Mouse (Mus musculus) small intestine, adult 2 months (tissue): ENCODE data around the gene Fanca. TPM values are rescaled to one million over a fixed set of nuclear protein-coding genes. Genes with fewer than 3 reads are reported as not detected.
"Not testable (repeated sequence)": the region's sequence is repeated elsewhere in the genome, so short reads cannot be mapped to it uniquely, and the experiment has no call there.

Experiments used
- H3K27ac ChIP-seq: fragments of 200-500 bp; 2 replicates; pipeline ENCODE4 v1.5.1; 2012; ENCODE audit warnings: low read depth, low read length, control low read depth, inconsistent platforms; ENCODE audit not compliant: insufficient read depth
- H3K27me3 ChIP-seq: fragments of 200-500 bp; 2 replicates; pipeline ENCODE4 v1.6.1; 2012; ENCODE audit warnings: mild to moderate bottlenecking, moderate library complexity, low read length, inconsistent platforms; ENCODE audit not compliant: control insufficient read depth, insufficient read depth
- H3K36me3 ChIP-seq: fragments of 200-500 bp; 2 replicates; pipeline ENCODE4 v1.6.1; 2012; ENCODE audit warnings: mild to moderate bottlenecking, low read length, control low read depth, inconsistent platforms; ENCODE audit not compliant: control insufficient read depth, insufficient read depth
- H3K4me1 ChIP-seq: fragments of 200-500 bp; 2 replicates; pipeline ENCODE4 v1.6.1; 2012; ENCODE audit warnings: low read length, inconsistent platforms, mixed read lengths; ENCODE audit not compliant: control insufficient read depth, insufficient read depth, insufficient read length
- H3K4me3 ChIP-seq: fragments of 200-500 bp; 2 replicates; pipeline ENCODE4 v1.5.1; 2012; ENCODE audit warnings: low read depth, mild to moderate bottlenecking, control low read depth, inconsistent platforms, low read length, moderate library complexity
- CTCF ChIP-seq: fragments of 200-500 bp; IDR thresholded peaks from 2 replicates; pipeline ENCODE4 v1.5.1; 2012; ENCODE audit warnings: low read depth, mild to moderate bottlenecking, control low read depth, inconsistent platforms, low read length, moderate library complexity, mixed read lengths; ENCODE audit not compliant: insufficient replicate concordance, insufficient read length; ENCODE audit errors: extremely low read depth
- POLR2A ChIP-seq: fragments of 200-500 bp; IDR thresholded peaks from 2 replicates; pipeline ENCODE4 v1.6.1; 2012; ENCODE audit warnings: low read depth, mild to moderate bottlenecking, control low read depth, inconsistent platforms, low read length, moderate library complexity
- WGBS: fragments of 180-500 bp; shearing (Covaris S2); methylation state at CpG from one replicate; pipeline ENCODE4 v1.1.7; 2018; 5-methylcytosine and 5-hydroxymethylcytosine counted together
- polyA plus RNA-seq: library from polyadenylated mRNA; depleted of rRNA; stranded (reverse); fragments of >200 nt; gene quantifications from 2 replicates; pipeline ENCODE4 v1.2.3, GENCODE M21; 2012; rRNA removed

Gene Fanca
- polyA plus RNA-seq, 1 experiment, result 14.1 TPM

GRCm38 (mm10) chr8:123233300-123233699 is 85.1 kb downstream of the Fanca start:
- no peak overlapping the region for H3K27ac ChIP-seq
- H3K27me3 ChIP-seq, result no peaks in the 10 kb centered on the region
- H3K4me3 ChIP-seq, result no peak overlapping the region
- peaks cover 4% of the 10 kb centered on the region for H3K4me1 ChIP-seq
- no peaks in the 10 kb centered on the region for H3K36me3 ChIP-seq
- WGBS, result 72% methylated on average over 13 of the region's 13 CpGs
- no peak for TF ChIP-seq POLR2A
- TF ChIP-seq CTCF, result no peak

DNA sequence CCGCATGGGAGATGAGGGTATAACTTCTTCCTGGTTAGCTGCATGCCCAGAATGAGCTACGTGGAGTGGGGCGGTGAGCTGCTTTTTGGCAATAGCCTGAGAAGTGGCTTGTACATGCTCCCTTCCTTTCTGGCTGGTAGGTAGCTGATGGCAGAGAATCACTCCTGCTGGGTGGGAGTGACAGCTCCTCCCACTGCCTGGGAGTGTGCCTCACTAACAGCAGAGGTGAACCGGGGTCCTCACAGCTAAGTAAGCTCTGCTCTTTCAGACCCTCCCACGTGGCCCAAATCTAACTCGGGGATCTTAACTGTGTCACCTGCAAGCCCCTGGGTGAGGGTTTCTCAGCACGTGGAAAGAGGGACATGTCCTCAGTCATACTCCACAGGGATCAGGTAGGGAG is 85.8 kb downstream of the Fanca start:
- H3K4me1 ChIP-seq, result peaks cover 4% of the 10 kb centered on the region
- no peak for TF ChIP-seq POLR2A
- no peak for TF ChIP-seq CTCF
- H3K4me3 ChIP-seq, result no peak overlapping the region
- H3K36me3 ChIP-seq, result no peaks in the 10 kb centered on the region
- 57% methylated on average over 7 of the region's 7 CpGs for WGBS
- H3K27me3 ChIP-seq, result no peaks in the 10 kb centered on the region
- H3K27ac ChIP-seq, result no peak overlapping the region

GRCm38 (mm10) chr8:123231742-123232141 is 86.6 kb downstream of the Fanca start:
- Histone ChIP-seq H3K4me1 (peaks cover 4% of the 10 kb centered on the region), H3K27ac (no peak overlapping the region), H3K27me3 (no peaks in the 10 kb centered on the region), H3K4me3 (no peak overlapping the region), H3K36me3 (no peaks in the 10 kb centered on the region)
- WGBS, result 61% methylated on average over 5 of the region's 5 CpGs
- no peak for TF ChIP-seq CTCF
- TF ChIP-seq POLR2A, result no peak

DNA sequence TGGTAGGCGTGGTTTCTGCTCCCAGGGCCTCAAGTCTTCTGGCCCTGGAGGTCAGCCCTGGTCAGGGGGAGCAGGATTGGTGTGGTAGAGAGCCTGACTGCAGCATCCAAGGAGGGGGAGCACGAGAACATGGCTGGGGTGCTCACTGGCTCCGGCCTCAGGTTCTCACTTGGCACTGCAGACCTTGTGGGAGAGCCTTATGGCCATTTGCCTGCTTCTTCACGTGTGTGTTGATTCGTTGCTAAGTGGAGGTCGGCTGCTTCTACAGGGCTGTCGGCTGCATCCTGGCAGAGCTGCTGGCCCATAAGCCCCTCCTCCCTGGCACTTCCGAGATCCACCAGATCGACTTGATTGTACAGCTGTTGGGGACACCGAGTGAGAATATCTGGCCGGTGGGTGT is 88.0 kb downstream of the Fanca start:
- 82% methylated on average over 11 of the region's 11 CpGs for WGBS
- H3K36me3 ChIP-seq, H3K27ac ChIP-seq, H3K4me1 ChIP-seq, H3K4me3 ChIP-seq, H3K27me3 ChIP-seq: not testable (repeated sequence)

GRCm38 (mm10) chr8:123228416-123228815 is 90.0 kb downstream of the Fanca start:
- H3K27me3 ChIP-seq, result no peaks in the 10 kb centered on the region
- 97% methylated on average over 1 of the region's 1 CpGs for WGBS
- no peaks in the 10 kb centered on the region for H3K36me3 ChIP-seq
- H3K4me1 ChIP-seq, result 0 out of 2 replicates have a peak, but pooled peaks cover 2% of the 10 kb centered on the region
- no peak overlapping the region for H3K4me3 ChIP-seq
- TF ChIP-seq POLR2A (no peak), CTCF (no peak)
- no peak overlapping the region for H3K27ac ChIP-seq

- 0 out of 2 replicates have a peak, but pooled peaks cover 2% of the 10 kb centered on the region for H3K4me1 ChIP-seq
- no peaks in the 10 kb centered on the region for H3K27me3 ChIP-seq
- peak within 1 kb of the TSS; percentile 76 for H3K4me3 ChIP-seq
- peak within 1 kb of the TSS; percentile 76 for H3K27ac ChIP-seq
- no peaks in the 10 kb centered on the region for H3K36me3 ChIP-seq
- no peak for TF ChIP-seq CTCF
- TF ChIP-seq POLR2A, result peak; percentile 88
- 1% methylated on average over 59 of the region's 59 CpGs for WGBS
Measured at GRCm38 (mm10) chr8:123224278-123225266, 93.8 kb downstream of the Fanca start, which contains the start of gene Cdk10. Cdk10 (plus strand) TSS chr8:123224842.

DNA sequence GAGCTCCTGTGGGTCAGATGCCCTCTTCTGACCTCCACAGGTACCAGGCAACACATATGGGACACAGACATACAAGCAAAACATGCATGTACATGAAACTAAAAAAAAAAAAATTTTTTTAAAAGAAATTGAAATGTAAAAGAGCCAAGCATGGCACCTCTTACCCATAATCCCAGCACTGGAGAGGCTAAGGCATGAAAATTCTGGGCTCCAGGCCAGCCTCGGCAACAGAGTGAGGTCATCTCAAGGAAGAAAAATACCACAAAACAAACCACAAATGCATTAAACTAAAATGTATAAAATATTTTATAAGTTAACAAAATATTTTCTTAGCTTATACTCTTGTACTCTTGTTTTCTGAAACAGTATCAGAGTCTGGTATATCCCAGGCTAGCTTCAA is 97.5 kb downstream of the Fanca start:
- 42% methylated on average over 1 of the region's 1 CpGs for WGBS
- no peak overlapping the region for H3K4me3 ChIP-seq
- TF ChIP-seq CTCF (no peak), POLR2A (no peak)
- no peak overlapping the region for H3K27ac ChIP-seq
- no peaks in the 10 kb centered on the region for H3K36me3 ChIP-seq
- no peaks in the 10 kb centered on the region for H3K27me3 ChIP-seq
- 0 out of 2 replicates have a peak, but pooled peaks cover 2% of the 10 kb centered on the region for H3K4me1 ChIP-seq

Other genes with a start within 250 kb of the Fanca start
- 2,280 and 2,994 TPM in 2 replicates for gene Rpl13, start 216.2 kb downstream of the Fanca start, polyA plus RNA-seq
- 0.77 and 0.94 TPM in 2 replicates for gene Cpne7, start 201.2 kb downstream of the Fanca start, polyA plus RNA-seq
- gene Sult5a1, start 160.3 kb downstream of the Fanca start, polyA plus RNA-seq, result 0.19 and 0.41 TPM in 2 replicates
- gene Dpep1, start 132.3 kb downstream of the Fanca start, polyA plus RNA-seq, result 152 and 830 TPM in 2 replicates
- 77.5 and 148 TPM in 2 replicates for gene Chmp1a, start 105.8 kb downstream of the Fanca start, polyA plus RNA-seq
- 0.10 and 0.13 TPM in 2 replicates for gene Spata33, start 105.7 kb downstream of the Fanca start, polyA plus RNA-seq
- gene Cdk10, start 93.7 kb downstream of the Fanca start, polyA plus RNA-seq, result 20.7 and 27.7 TPM in 2 replicates
- 11.8 and 19.0 TPM in 2 replicates for gene Spata2l, start 82.3 kb downstream of the Fanca start, polyA plus RNA-seq
- gene Zfp276, start 64.4 kb downstream of the Fanca start, polyA plus RNA-seq, result 20.8 and 33.8 TPM in 2 replicates
- gene Vps9d1, start 64.2 kb downstream of the Fanca start, polyA plus RNA-seq, result 48.3 and 106 TPM in 2 replicates
- gene Spire2, start 14.1 kb upstream of the Fanca start, polyA plus RNA-seq, result 20.9 and 56.2 TPM in 2 replicates
- gene Tcf25, start 55.2 kb upstream of the Fanca start, polyA plus RNA-seq, result 82.6 and 128 TPM in 2 replicates
- not detected in 2 replicates for gene Mc1r, start 88.5 kb upstream of the Fanca start, polyA plus RNA-seq
- 5.5 and 9.5 TPM in 2 replicates for gene Tubb3, start 92.8 kb upstream of the Fanca start, polyA plus RNA-seq
- 14.9 and 18.4 TPM in 2 replicates for gene Def8, start 105.0 kb upstream of the Fanca start, polyA plus RNA-seq
- gene Afg3l1, start 159.3 kb upstream of the Fanca start, polyA plus RNA-seq, result 10.5 and 16.6 TPM in 2 replicates
- gene Dbndd1, start 196.9 kb upstream of the Fanca start, polyA plus RNA-seq, result 0.16 TPM in 1 of 2 replicates, not detected in the other
- 1.5 and 2.1 TPM in 2 replicates for gene Gas8, start 200.3 kb upstream of the Fanca start, polyA plus RNA-seq